Mouse (Mus musculus): ENCODE measurements around the gene Eng. TPM values are rescaled to one million over a fixed set of nuclear protein-coding genes. Genes with fewer than 3 reads are reported as not detected.

The Eng gene
- polyA plus RNA-seq, 1 experiment from 2014 or later = 57.9 TPM

DNA sequence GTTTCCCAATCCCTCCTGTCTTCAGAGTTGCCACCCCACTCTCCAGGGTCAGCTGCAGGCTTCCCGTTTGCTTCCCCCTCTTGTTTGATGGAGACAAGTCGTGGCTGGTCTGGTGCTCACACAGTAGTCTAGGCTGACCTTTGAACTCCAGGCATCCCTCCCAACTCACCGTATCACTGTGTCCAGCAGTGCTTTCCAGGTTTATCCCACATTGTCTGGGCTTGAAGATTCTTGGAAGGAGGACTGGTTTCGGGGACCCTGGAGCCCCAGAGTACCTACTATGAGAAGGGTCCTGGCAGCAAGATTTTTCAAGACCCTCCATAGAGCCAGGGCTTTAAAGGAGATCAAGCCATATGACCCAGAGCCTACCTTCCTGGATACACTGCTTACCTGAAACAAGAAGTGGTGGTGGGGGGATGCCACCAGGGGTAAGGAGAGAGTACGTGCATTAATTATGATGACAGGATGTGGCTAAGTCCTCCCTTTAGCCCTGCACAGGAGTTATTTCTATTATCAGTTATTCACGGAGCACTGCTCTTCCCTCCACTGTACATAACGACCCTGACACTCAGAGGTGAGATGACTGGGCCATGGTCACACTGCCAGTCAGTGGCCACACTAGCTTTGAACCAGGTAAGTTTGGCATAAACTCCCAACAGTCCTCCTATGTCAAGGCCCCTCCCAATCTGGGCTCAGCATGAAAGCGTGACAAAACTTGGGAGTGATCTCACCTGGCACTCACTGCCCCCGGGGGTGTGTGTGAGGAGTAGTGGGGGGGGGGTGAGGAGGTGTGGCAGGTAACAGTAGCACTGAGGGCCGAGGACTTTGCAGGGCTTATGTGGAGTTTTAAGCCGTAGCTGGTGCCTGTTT lies 68.0 kb downstream of the Eng start:
- Histone ChIP-seq H3K4me2 (ENCODE audit: low read depth, low read length) (0 out of 2 replicates have a peak overlapping the region, but pooled peaks have one; percentile 56), H3K4me3 (ENCODE audit: low read depth, low read length) (no peak overlapping the region; the same call in 1 of the 2 replicates), H3K4me1 (ENCODE audit: control insufficient read depth, insufficient read depth, low read length) (0 out of 2 replicates have a peak, but pooled peaks cover 3% of the 10 kb centered on the region), H3K9me3 (ENCODE audit: control insufficient read depth, low read length) (no peaks in the 10 kb centered on the region), H3K36me3 (ENCODE audit: control insufficient read depth, insufficient read depth, low read length) (peaks cover 14% of the 10 kb centered on the region), H3K27me3 (replicated peaks; ENCODE audit: control insufficient read depth, insufficient read depth, low read length) (no peaks in the 10 kb centered on the region), H3K9ac (ENCODE audit: low read depth, low read length) (peak overlapping the region; percentile 86), H3K27ac (replicated peaks; ENCODE audit: low read depth, low read length) (peak overlapping the region; percentile 95)
- DNase-seq (ENCODE audit: low spot score) = no peak
- 45% methylated on average over 11 of the region's 11 CpGs for WGBS
- no peak for ATAC-seq (ENCODE audit: low read depth)

DNA sequence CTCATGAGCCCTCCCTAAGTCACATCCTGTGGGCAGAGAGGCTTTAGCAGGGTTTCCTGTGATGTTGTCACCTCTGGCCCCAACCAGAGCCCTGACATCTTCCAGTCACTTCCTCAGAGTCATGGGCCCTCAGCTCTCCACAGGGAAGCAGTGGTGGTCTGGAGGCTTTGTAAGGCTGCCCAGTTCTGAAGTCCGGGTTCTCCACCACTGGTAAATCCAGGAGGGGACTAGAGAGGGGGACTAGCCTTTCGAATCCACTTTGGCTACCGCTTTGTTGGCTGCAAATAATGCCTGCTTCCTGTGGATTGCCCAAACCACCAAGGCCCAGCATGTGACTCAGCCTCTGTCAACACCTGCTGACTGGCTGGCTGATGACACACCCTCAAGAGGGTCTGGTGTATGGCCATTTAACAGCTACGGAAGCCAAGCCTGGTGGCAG lies 68.6 kb downstream of the Eng start:
- Histone ChIP-seq H3K9ac (ENCODE audit: low read depth, low read length) (no peak overlapping the region; the same call in 1 of the 2 replicates), H3K4me3 (ENCODE audit: low read depth, low read length) (no peak overlapping the region), H3K4me1 (ENCODE audit: control insufficient read depth, insufficient read depth, low read length) (0 out of 2 replicates have a peak, but pooled peaks cover 3% of the 10 kb centered on the region), H3K9me3 (ENCODE audit: control insufficient read depth, low read length) (no peaks in the 10 kb centered on the region), H3K4me2 (ENCODE audit: low read depth, low read length) (no peak overlapping the region), H3K27me3 (replicated peaks; ENCODE audit: control insufficient read depth, insufficient read depth, low read length) (no peaks in the 10 kb centered on the region), H3K36me3 (ENCODE audit: control insufficient read depth, insufficient read depth, low read length) (peaks cover 7% of the 10 kb centered on the region), H3K27ac (replicated peaks; ENCODE audit: low read depth, low read length) (peak overlapping the region; percentile 44; the same call in 1 of the 2 replicates)
- peak; percentile 36 for DNase-seq (ENCODE audit: low spot score)
- 63% methylated on average over 4 of the region's 4 CpGs for WGBS
- no peak for ATAC-seq (ENCODE audit: low read depth)

DNA sequence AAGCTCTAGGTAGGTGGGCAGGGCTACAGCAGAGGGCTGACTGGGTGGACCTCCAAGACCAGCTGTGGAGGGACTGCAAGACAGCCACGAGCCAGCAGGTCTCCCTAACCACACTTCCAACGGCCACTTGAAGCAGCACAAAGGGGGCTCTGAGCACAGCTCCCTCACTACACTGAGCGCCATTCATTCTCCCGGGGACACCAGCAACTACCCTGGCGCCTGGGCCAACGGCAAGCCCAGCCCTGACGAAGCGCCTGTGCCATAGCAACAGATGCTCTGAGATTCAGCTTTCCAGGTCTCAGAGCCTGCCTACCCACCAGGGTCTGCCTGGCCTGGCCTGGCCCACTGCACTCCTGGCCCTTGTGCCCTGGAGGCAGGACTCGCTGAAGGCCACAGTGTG lies 72.4 kb downstream of the Eng start:
- H3K4me1 ChIP-seq (ENCODE audit: control insufficient read depth, insufficient read depth, low read length) = peaks cover 20% of the 10 kb centered on the region; the same call in 1 of the 2 replicates
- H3K9ac ChIP-seq (ENCODE audit: low read depth, low read length) = no peak overlapping the region
- no peaks in the 10 kb centered on the region for H3K27me3 ChIP-seq (replicated peaks; ENCODE audit: control insufficient read depth, insufficient read depth, low read length)
- H3K4me2 ChIP-seq (ENCODE audit: low read depth, low read length) = no peak overlapping the region
- H3K9me3 ChIP-seq (ENCODE audit: control insufficient read depth, low read length) = no peaks in the 10 kb centered on the region
- no peak overlapping the region for H3K4me3 ChIP-seq (ENCODE audit: low read depth, low read length)
- H3K27ac ChIP-seq (replicated peaks; ENCODE audit: low read depth, low read length) = peak overlapping the region; percentile 52
- WGBS = 40% methylated on average over 9 of the region's 9 CpGs
- DNase-seq (ENCODE audit: low spot score) = peak; percentile 64
- H3K36me3 ChIP-seq (ENCODE audit: control insufficient read depth, insufficient read depth, low read length) = no peaks in the 10 kb centered on the region
- ATAC-seq (ENCODE audit: low read depth) = peak; percentile 30

DNA sequence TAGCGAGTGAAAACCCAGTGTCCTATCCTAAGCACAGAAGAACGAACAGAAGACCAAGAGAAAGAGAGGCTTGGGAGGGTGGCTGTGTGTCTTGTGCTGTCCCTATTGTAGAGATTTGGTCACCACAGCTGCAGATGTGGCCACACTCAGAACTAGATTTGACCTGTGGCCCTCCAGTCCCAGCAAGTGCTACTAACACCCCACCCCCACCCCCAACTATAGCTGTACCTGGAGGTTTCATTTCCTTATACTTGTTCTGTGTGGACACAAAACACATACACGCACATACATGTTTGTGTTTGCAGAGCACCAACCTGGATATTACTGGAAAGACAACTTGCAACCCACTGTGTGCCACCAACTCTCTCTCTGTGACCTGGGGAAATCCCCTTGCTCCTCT lies 73.7 kb downstream of the Eng start:
- Histone ChIP-seq H3K4me3 (ENCODE audit: low read depth, low read length) (no peak overlapping the region), H3K27me3 (replicated peaks; ENCODE audit: control insufficient read depth, insufficient read depth, low read length) (no peaks in the 10 kb centered on the region), H3K4me1 (ENCODE audit: control insufficient read depth, insufficient read depth, low read length) (peaks cover 20% of the 10 kb centered on the region; the same call in 1 of the 2 replicates), H3K27ac (replicated peaks; ENCODE audit: low read depth, low read length) (no peak overlapping the region), H3K36me3 (ENCODE audit: control insufficient read depth, insufficient read depth, low read length) (no peaks in the 10 kb centered on the region), H3K4me2 (ENCODE audit: low read depth, low read length) (no peak overlapping the region), H3K9me3 (ENCODE audit: control insufficient read depth, low read length) (no peaks in the 10 kb centered on the region), H3K9ac (ENCODE audit: low read depth, low read length) (no peak overlapping the region)
- 89% methylated on average over 3 of the region's 3 CpGs for WGBS
- ATAC-seq (ENCODE audit: low read depth) = no peak
- no peak for DNase-seq (ENCODE audit: low spot score)

DNA sequence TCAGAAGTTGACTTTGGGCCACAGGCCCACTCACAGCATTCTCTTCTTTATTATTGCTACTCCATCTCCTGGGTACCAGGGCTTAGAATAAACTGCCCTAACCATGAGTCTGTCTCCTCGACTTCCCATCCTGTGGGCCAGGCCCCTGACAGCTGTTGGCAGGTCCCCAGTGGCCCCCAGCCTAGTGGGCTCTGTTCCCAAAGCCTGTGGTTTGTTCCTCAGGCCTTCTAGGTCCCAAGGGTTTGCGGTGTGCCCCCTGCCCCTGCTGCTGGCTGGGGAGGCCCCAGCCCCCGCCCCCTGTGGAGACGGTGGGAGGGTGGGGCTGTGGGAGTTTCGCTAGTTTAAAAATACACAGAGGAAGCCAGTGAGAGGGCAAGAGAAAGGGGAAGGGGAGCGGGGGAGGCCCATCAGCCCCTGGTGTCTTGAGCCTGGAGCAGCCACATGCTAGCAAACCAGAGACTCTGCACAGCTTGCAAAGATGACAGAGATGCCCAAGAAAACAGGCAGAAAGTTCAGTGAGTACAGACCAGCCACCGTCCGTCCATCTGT lies 74.4 kb downstream of the Eng start, which contains the start of gene Sh2d3c:
Sh2d3c (plus strand) TSS at position 375 of the 549 bp plus-strand sequence.
- peak within 1 kb of the TSS; percentile 11 for H3K4me3 ChIP-seq (ENCODE audit: low read depth, low read length)
- ATAC-seq (ENCODE audit: low read depth) (peak; percentile 53), DNase-seq (ENCODE audit: low spot score) (peak; percentile 74)
- H3K9ac ChIP-seq (ENCODE audit: low read depth, low read length) = peak within 1 kb of the TSS; percentile 38
- no peaks in the 10 kb centered on the region for H3K9me3 ChIP-seq (ENCODE audit: control insufficient read depth, low read length)
- no peaks in the 10 kb centered on the region for H3K27me3 ChIP-seq (replicated peaks; ENCODE audit: control insufficient read depth, insufficient read depth, low read length)
- peak within 1 kb of the TSS; percentile 35 for H3K27ac ChIP-seq (replicated peaks; ENCODE audit: low read depth, low read length)
- peak within 1 kb of the TSS; percentile 42 for H3K4me2 ChIP-seq (ENCODE audit: low read depth, low read length)
- peaks cover 20% of the 10 kb centered on the region; the same call in 1 of the 2 replicates for H3K4me1 ChIP-seq (ENCODE audit: control insufficient read depth, insufficient read depth, low read length)
- no peaks in the 10 kb centered on the region for H3K36me3 ChIP-seq (ENCODE audit: control insufficient read depth, insufficient read depth, low read length)
- WGBS = 30% methylated on average over 8 of the region's 8 CpGs

DNA sequence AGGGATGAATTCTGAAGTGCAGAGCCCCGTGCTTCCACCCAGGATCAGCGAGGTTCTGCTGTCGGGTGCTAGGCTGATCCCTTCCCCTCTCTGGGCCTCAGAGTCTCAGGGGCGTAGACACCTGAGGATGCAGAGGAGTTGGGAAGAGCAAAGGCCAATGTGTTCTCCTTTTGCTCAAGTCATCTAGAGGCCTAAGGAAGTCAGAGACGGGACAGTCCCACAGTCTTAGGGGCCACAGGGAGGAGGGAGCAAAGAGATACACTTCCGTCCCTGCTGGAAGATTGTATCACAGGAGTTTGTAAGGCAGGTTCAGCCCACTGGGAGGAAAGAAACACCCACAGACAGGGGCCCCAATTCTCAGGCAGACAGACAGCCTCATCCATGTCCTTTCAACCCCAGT lies 75.7 kb downstream of the Eng start:
- peak overlapping the region; percentile 38 for H3K9ac ChIP-seq (ENCODE audit: low read depth, low read length)
- H3K36me3 ChIP-seq (ENCODE audit: control insufficient read depth, insufficient read depth, low read length) = no peaks in the 10 kb centered on the region
- H3K4me2 ChIP-seq (ENCODE audit: low read depth, low read length) = peak overlapping the region; percentile 42
- H3K9me3 ChIP-seq (ENCODE audit: control insufficient read depth, low read length) = no peaks in the 10 kb centered on the region
- DNase-seq (ENCODE audit: low spot score) = no peak
- peaks cover 20% of the 10 kb centered on the region; the same call in 1 of the 2 replicates for H3K4me1 ChIP-seq (ENCODE audit: control insufficient read depth, insufficient read depth, low read length)
- WGBS = 49% methylated on average over 6 of the region's 6 CpGs
- no peak for ATAC-seq (ENCODE audit: low read depth)
- no peaks in the 10 kb centered on the region for H3K27me3 ChIP-seq (replicated peaks; ENCODE audit: control insufficient read depth, insufficient read depth, low read length)
- no peak overlapping the region for H3K27ac ChIP-seq (replicated peaks; ENCODE audit: low read depth, low read length)
- H3K4me3 ChIP-seq (ENCODE audit: low read depth, low read length) = peak overlapping the region; percentile 11

DNA sequence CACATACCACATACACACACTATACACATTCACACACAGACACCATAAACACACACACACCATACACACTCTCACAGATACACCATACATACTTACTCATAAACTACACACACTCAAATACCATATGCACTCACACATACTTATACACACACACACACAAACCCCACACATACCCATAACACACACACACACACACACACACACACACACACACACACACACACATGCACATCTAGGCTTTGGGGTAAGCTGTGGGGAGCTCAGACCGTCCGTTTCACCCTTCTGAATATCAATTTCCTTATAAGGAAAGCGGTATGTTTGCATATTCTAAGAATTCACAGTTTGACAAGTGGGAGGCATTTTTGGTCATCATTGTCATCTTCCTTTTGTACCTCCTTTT lies 76.2 kb downstream of the Eng start:
- WGBS = 55% methylated on average over 3 of the region's 3 CpGs
- no peak overlapping the region for H3K27ac ChIP-seq (replicated peaks; ENCODE audit: low read depth, low read length)
- no peak for ATAC-seq (ENCODE audit: low read depth)
- no peaks in the 10 kb centered on the region for H3K36me3 ChIP-seq (ENCODE audit: control insufficient read depth, insufficient read depth, low read length)
- H3K9ac ChIP-seq (ENCODE audit: low read depth, low read length) = no peak overlapping the region
- H3K4me1 ChIP-seq (ENCODE audit: control insufficient read depth, insufficient read depth, low read length) = peaks cover 20% of the 10 kb centered on the region; the same call in 1 of the 2 replicates
- DNase-seq (ENCODE audit: low spot score) = no peak
- H3K4me3 ChIP-seq (ENCODE audit: low read depth, low read length) = no peak overlapping the region; the same call in 1 of the 2 replicates
- H3K9me3 ChIP-seq (ENCODE audit: control insufficient read depth, low read length) = no peaks in the 10 kb centered on the region
- no peaks in the 10 kb centered on the region for H3K27me3 ChIP-seq (replicated peaks; ENCODE audit: control insufficient read depth, insufficient read depth, low read length)
- H3K4me2 ChIP-seq (ENCODE audit: low read depth, low read length) = peak overlapping the region; percentile 42; the same call in 1 of the 2 replicates

DNA sequence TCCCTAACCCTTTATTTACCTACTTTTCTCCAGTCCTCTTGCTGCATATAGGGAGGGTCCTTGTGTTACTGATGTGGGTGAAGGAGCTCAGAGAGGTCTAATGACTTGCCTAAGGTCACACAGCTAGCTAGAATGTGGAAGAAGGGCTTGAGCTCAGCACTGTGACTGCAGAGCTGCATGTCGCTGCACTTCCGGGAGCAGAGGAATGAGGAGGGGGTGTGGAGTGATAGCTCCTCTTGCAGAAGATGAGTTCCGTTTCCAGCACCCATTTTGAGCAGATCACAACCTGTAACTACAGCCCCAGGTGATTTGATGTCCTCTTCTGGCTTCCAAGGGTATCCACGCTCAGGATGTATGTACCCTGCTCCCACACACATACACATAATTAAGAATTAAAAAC lies 77.8 kb downstream of the Eng start:
- no peak overlapping the region for H3K9ac ChIP-seq (ENCODE audit: low read depth, low read length)
- no peak overlapping the region for H3K4me3 ChIP-seq (ENCODE audit: low read depth, low read length)
- no peak overlapping the region for H3K27ac ChIP-seq (replicated peaks; ENCODE audit: low read depth, low read length)
- H3K4me2 ChIP-seq (ENCODE audit: low read depth, low read length) = no peak overlapping the region
- ATAC-seq (ENCODE audit: low read depth) = no peak
- no peaks in the 10 kb centered on the region for H3K36me3 ChIP-seq (ENCODE audit: control insufficient read depth, insufficient read depth, low read length)
- H3K9me3 ChIP-seq (ENCODE audit: control insufficient read depth, low read length) = no peaks in the 10 kb centered on the region
- WGBS = 69% methylated on average over 4 of the region's 4 CpGs
- peaks cover 20% of the 10 kb centered on the region; the same call in 1 of the 2 replicates for H3K4me1 ChIP-seq (ENCODE audit: control insufficient read depth, insufficient read depth, low read length)
- no peaks in the 10 kb centered on the region for H3K27me3 ChIP-seq (replicated peaks; ENCODE audit: control insufficient read depth, insufficient read depth, low read length)
- DNase-seq (ENCODE audit: low spot score) = no peak
